Mouse (Mus musculus) liver, embryonic 14.5 days (tissue): Measurements from ENCODE around the gene Prelp.

ENCODE experiments used
- CTCF ChIP-seq: IDR thresholded peaks from 2 replicates; pipeline ENCODE4 v1.5.1; 2016; ENCODE audit warnings: antibody characterized with exemption, low read depth, control low read depth
- EP300 ChIP-seq: IDR thresholded peaks from 2 replicates; pipeline ENCODE4 v1.6.1; 2016; ENCODE audit warnings: antibody characterized with exemption, low read depth

DNA sequence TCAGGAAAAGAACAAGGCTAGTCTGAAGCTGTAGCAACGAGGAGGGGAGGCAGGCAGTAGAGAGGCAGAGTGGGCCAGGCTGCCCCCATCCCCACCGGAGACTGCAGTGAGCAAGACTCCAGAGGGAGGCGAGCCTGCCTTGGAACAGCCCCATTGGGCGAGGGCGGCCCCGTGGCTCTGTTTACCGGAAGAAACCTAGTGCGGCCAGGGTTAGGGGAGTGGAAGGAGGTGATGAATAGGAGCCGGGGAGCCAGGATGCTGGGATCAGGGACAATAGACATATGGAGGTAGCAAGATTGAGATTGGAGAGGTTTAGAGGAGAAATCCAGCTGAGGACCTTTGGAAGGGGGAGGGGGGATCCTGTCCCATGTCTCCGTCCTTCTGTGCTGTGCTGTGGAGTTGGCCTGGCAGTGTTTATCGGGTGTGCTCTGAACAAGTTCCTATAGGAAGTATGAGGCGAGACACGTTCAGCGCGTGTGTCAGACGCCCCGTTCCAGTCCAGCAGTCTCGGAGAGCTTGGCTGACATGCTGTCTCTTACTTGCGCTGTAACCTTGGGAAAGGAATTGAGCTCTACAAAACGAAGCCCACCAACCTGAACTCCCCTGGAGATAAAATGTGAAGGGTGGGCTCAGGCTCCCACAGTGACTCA, 31.1 kb downstream of the Prelp start:
- no peak for TF ChIP-seq CTCF
- no peak for TF ChIP-seq EP300
